Comparison of ENCODE assay signal across 8 mouse cellular contexts in the genomic region with DNA sequence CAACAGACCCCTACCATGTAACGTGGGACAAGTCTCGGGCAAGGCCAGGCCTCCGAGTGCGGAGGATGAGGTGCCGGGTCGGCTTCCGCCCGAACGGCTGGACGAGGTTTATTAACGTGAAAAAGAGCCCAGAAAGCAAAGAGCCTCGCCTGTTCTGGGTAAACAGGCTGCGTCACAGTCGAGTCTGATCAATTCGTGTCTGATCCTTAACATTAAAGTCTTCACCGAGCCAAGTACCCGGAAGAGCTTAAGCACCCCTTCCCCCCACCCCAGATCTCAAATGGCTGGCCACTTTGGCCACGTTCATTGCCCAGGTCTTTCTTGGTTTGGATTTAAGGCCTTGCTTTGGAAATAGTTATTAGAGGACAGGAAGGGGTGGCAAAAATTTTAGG. TPM values are rescaled to one million over a fixed set of nuclear protein-coding genes. Genes with fewer than 3 reads are reported as not detected.
DNase-seq lines count a peak whose midpoint lies in the region; ATAC-seq lines count a peak whose summit lies in the region.

No protein-coding gene starts in this region.

- H3K27ac ChIP-seq in kidney, embryonic 15.5 days, result peak overlapping the region; percentile 95
- H3K27ac ChIP-seq in hindbrain, embryonic 12.5 days, result peak overlapping the region; percentile 91
- H3K27ac ChIP-seq in midbrain, embryonic 14.5 days (replicated peaks; ENCODE audit: low read depth, low read length), result peak overlapping the region; percentile 84

- peaks cover 28% of the 10 kb centered on the region for H3K4me1 ChIP-seq in kidney, embryonic 15.5 days
- H3K4me1 ChIP-seq in hindbrain, embryonic 12.5 days, result peaks cover 24% of the 10 kb centered on the region
- peaks cover 12% of the 10 kb centered on the region for H3K4me1 ChIP-seq in midbrain, embryonic 14.5 days (ENCODE audit: control insufficient read depth, insufficient read depth, low read length)

- H3K27me3 ChIP-seq in kidney, embryonic 15.5 days, result no peaks in the 10 kb centered on the region
- H3K27me3 ChIP-seq in hindbrain, embryonic 12.5 days, result no peaks in the 10 kb centered on the region
- no peaks in the 10 kb centered on the region for H3K27me3 ChIP-seq in midbrain, embryonic 14.5 days (ENCODE audit: control insufficient read depth, insufficient read depth, low read length)

- peak overlapping the region; percentile 98 for H3K9ac ChIP-seq in kidney, embryonic 15.5 days
- peak overlapping the region; percentile 99 for H3K9ac ChIP-seq in hindbrain, embryonic 12.5 days
- H3K9ac ChIP-seq in midbrain, embryonic 14.5 days (replicated peaks; ENCODE audit: low read length), result peak overlapping the region; percentile 99

- DNase-seq in kidney, postnatal 36 days, result no peak
- DNase-seq in R1 (ENCODE audit: low read depth, low spot score), result peak; percentile 52
- no peak for DNase-seq in midbrain, embryonic 14.5 days
- DNase-seq in c-Kit-positive CD71-positive TER-119-positive erythroid progenitor cells, embryonic 14.5 days (ENCODE audit: low spot score), result no peak
- no peak for DNase-seq in embryo, embryonic 10.5 days (ENCODE audit: low spot score)
- DNase-seq in left cerebral cortex, adult 9 months (ENCODE audit: low spot score in 2 of 2), result no peak

- peaks cover 37% of the 10 kb centered on the region for H3K36me3 ChIP-seq in kidney, embryonic 15.5 days
- H3K36me3 ChIP-seq in hindbrain, embryonic 12.5 days, result peaks cover 33% of the 10 kb centered on the region
- H3K36me3 ChIP-seq in midbrain, embryonic 14.5 days (ENCODE audit: control insufficient read depth, insufficient read depth, low read length), result peaks cover 35% of the 10 kb centered on the region

- no peak; the same call in 1 of the 2 replicates for ATAC-seq in kidney, embryonic 15.5 days (replicated peaks; ENCODE audit: low FRiP score)
- peak; percentile 7; the same call in 1 of the 2 replicates for ATAC-seq in hindbrain, embryonic 12.5 days (ENCODE audit: low FRiP score)
- peak; percentile 4; the same call in 1 of the 2 replicates for ATAC-seq in midbrain, embryonic 14.5 days (ENCODE audit: low FRiP score, low TSS enrichment)

- H3K9me3 ChIP-seq in kidney, embryonic 15.5 days (replicated peaks), result no peaks in the 10 kb centered on the region
- no peaks in the 10 kb centered on the region for H3K9me3 ChIP-seq in hindbrain, embryonic 12.5 days (replicated peaks)
- H3K9me3 ChIP-seq in midbrain, embryonic 14.5 days (ENCODE audit: control insufficient read depth, low read length), result no peaks in the 10 kb centered on the region

- H3K4me3 ChIP-seq in kidney, embryonic 15.5 days (replicated peaks), result peak overlapping the region; percentile 87
- peak overlapping the region; percentile 100 for H3K4me3 ChIP-seq in hindbrain, embryonic 12.5 days
- peak overlapping the region; percentile 100 for H3K4me3 ChIP-seq in midbrain, embryonic 14.5 days (replicated peaks; ENCODE audit: low read depth, low read length)

- H3K4me2 ChIP-seq in kidney, embryonic 15.5 days, result peak overlapping the region; percentile 66
- H3K4me2 ChIP-seq in hindbrain, embryonic 12.5 days (replicated peaks), result peak overlapping the region; percentile 93
- H3K4me2 ChIP-seq in midbrain, embryonic 14.5 days (ENCODE audit: low read length), result peak overlapping the region; percentile 89

- WGBS in kidney, embryonic 15.5 days, result 0% methylated on average over 18 of the region's 18 CpGs
- WGBS in hindbrain, embryonic 12.5 days, result under 1% methylated on average over 18 of the region's 18 CpGs
- WGBS in midbrain, embryonic 14.5 days, result 0% methylated on average over 18 of the region's 18 CpGs

RNA-seq across cellular contexts. Expression of gene Rpl19, which starts 0.8 kb away (rescaled TPM):
- polyA plus RNA-seq in kidney, embryonic 15.5 days (2015; fragmentation: Nextera tagmentation; extraction: Ambion mirVana), result 1,072 and 1,152 TPM in 2 replicates
- 675 and 726 TPM in 2 replicates for polyA plus RNA-seq in hindbrain, embryonic 12.5 days (2016; fragmentation: Nextera tagmentation; extraction: Ambion mirVana)
- 685 and 710 TPM in 2 replicates for polyA plus RNA-seq in midbrain, embryonic 14.5 days (2014; fragmentation: Nextera tagmentation; extraction: Ambion mirVana)

RNA-seq across cellular contexts. Expression of gene Cacnb1, which starts 4.5 kb away (rescaled TPM):
- polyA plus RNA-seq in kidney, embryonic 15.5 days (2015; fragmentation: Nextera tagmentation; extraction: Ambion mirVana), result 14.6 and 15.2 TPM in 2 replicates
- 39.6 and 43.5 TPM in 2 replicates for polyA plus RNA-seq in hindbrain, embryonic 12.5 days (2016; fragmentation: Nextera tagmentation; extraction: Ambion mirVana)
- 40.6 and 61.2 TPM in 2 replicates for polyA plus RNA-seq in midbrain, embryonic 14.5 days (2014; fragmentation: Nextera tagmentation; extraction: Ambion mirVana)

RNA-seq across cellular contexts. Expression of gene Stac2, which starts 26.0 kb away (rescaled TPM):
- polyA plus RNA-seq in kidney, embryonic 15.5 days (2015; fragmentation: Nextera tagmentation; extraction: Ambion mirVana), result 3.7 and 4.3 TPM in 2 replicates
- polyA plus RNA-seq in hindbrain, embryonic 12.5 days (2016; fragmentation: Nextera tagmentation; extraction: Ambion mirVana), result 2.1 and 2.2 TPM in 2 replicates
- 2.9 and 4.1 TPM in 2 replicates for polyA plus RNA-seq in midbrain, embryonic 14.5 days (2014; fragmentation: Nextera tagmentation; extraction: Ambion mirVana)

RNA-seq across cellular contexts. Expression of gene Arl5c, which starts 31.3 kb away (rescaled TPM):
- polyA plus RNA-seq in kidney, embryonic 15.5 days (2015; fragmentation: Nextera tagmentation; extraction: Ambion mirVana), result 9.9 and 10.1 TPM in 2 replicates
- polyA plus RNA-seq in hindbrain, embryonic 12.5 days (2016; fragmentation: Nextera tagmentation; extraction: Ambion mirVana), result 5.7 and 7.0 TPM in 2 replicates
- 7.1 and 12.1 TPM in 2 replicates for polyA plus RNA-seq in midbrain, embryonic 14.5 days (2014; fragmentation: Nextera tagmentation; extraction: Ambion mirVana)

RNA-seq across cellular contexts. Expression of gene Plxdc1, which starts 41.0 kb away (rescaled TPM):
- 1.7 and 2.0 TPM in 2 replicates for polyA plus RNA-seq in kidney, embryonic 15.5 days (2015; fragmentation: Nextera tagmentation; extraction: Ambion mirVana)
- polyA plus RNA-seq in hindbrain, embryonic 12.5 days (2016; fragmentation: Nextera tagmentation; extraction: Ambion mirVana), result 0.13 and 0.26 TPM in 2 replicates
- 0.96 and 1.2 TPM in 2 replicates for polyA plus RNA-seq in midbrain, embryonic 14.5 days (2014; fragmentation: Nextera tagmentation; extraction: Ambion mirVana)
